Mouse (Mus musculus) MEL (cell line): ENCODE results near the gene Gal3st3. TPM values are rescaled to one million over a fixed set of nuclear protein-coding genes. Genes with fewer than 3 reads are reported as not detected.
A peak's percentile ranks its signal among the peaks of the same experiment; 100 is the strongest.
"Not testable (repeated sequence)": the region's sequence is repeated elsewhere in the genome, so short reads cannot be mapped to it uniquely, and the experiment has no call there.

Source experiments
- DNase-seq: peaks from one replicate; pipeline ENCODE4 v3.0.0; 2011; ENCODE audit warnings: low read depth, low spot score
- H3K27ac ChIP-seq: 2 replicates; pipeline ENCODE4 v1.5.1; 2012; ENCODE audit warnings: low read depth, mild to moderate bottlenecking, control low read depth, low read length, moderate library complexity; ENCODE audit not compliant: control insufficient read depth
- H3K27me3 ChIP-seq, 2 experiments: fragments of 150-350 bp in 1 of 2; sonication (generic) in 1 of 2; 2 replicates each; pipeline ENCODE4 v1.6.1; 2012; ENCODE audit warnings: low read length in 2 of 2, mild to moderate bottlenecking in 2 of 2, improper control_type of control experiment in 1 of 2, moderate library complexity in 1 of 2; ENCODE audit not compliant: insufficient read depth in 2 of 2, control insufficient read depth in 1 of 2
- H3K36me3 ChIP-seq, 2 experiments: 2 replicates each; pipeline ENCODE4 v1.6.1; 2012 to 2014; ENCODE audit warnings: low read length in 2 of 2, improper control_type of control experiment in 1 of 2, inconsistent platforms in 1 of 2, mild to moderate bottlenecking in 1 of 2; ENCODE audit not compliant: insufficient read depth in 2 of 2, control insufficient read depth in 1 of 2
- H3K4me1 ChIP-seq, 2 experiments: fragments of 150-350 bp in 1 of 2; sonication (generic) in 1 of 2; 2 replicates each; pipeline ENCODE4 v1.6.1; 2012; ENCODE audit warnings: low read length in 2 of 2, improper control_type of control experiment in 1 of 2, mild to moderate bottlenecking in 1 of 2; ENCODE audit not compliant: insufficient read depth in 2 of 2, control insufficient read depth in 1 of 2
- H3K4me3 ChIP-seq, 2 experiments: fragments of 150-350 bp in 1 of 2; sonication (generic) in 1 of 2; 2 replicates each; pipeline ENCODE4 v1.5.1; 2012; ENCODE audit warnings: low read depth in 2 of 2, low read length in 2 of 2, mild to moderate bottlenecking in 2 of 2, moderate library complexity in 2 of 2, control low read depth in 1 of 2, improper control_type of control experiment in 1 of 2; ENCODE audit not compliant: control insufficient read depth in 1 of 2, insufficient read depth in 1 of 2
- H3K79me2 ChIP-seq: 2 replicates; pipeline ENCODE4 v1.6.1; 2012; ENCODE audit warnings: mild to moderate bottlenecking, low read length, moderate library complexity; ENCODE audit not compliant: control insufficient read depth, poor library complexity, insufficient read depth
- H3K9ac ChIP-seq: 2 replicates; pipeline ENCODE4 v1.6.1; 2012; ENCODE audit warnings: low read depth, mild to moderate bottlenecking, control low read depth, low read length, moderate library complexity; ENCODE audit not compliant: control insufficient read depth, poor library complexity, severe bottlenecking
- H3K9me3 ChIP-seq: fragments of 150-350 bp; sonication (generic); replicated peaks from 2 replicates; pipeline ENCODE4 v1.6.1; 2012; ENCODE audit warnings: mild to moderate bottlenecking, low read length, improper control_type of control experiment, moderate library complexity; ENCODE audit not compliant: insufficient read depth
- CHD1 ChIP-seq: IDR thresholded peaks from 2 replicates; pipeline ENCODE4 v1.6.1; 2012; ENCODE audit warnings: low read depth, mild to moderate bottlenecking, inconsistent platforms, low read length, improper control_type of control experiment
- CTCF ChIP-seq, 3 experiments: IDR thresholded peaks in 2 of 3; conservative IDR thresholded peaks in 1 of 3; 2 replicates each; pipeline ENCODE4 v1.5.1; 2011 to 2012; ENCODE audit warnings: low read length in 3 of 3, low read depth in 2 of 3, mild to moderate bottlenecking in 2 of 3, improper control_type of control experiment in 1 of 3, inconsistent platforms in 1 of 3, mixed read lengths in 1 of 3, moderate library complexity in 1 of 3; ENCODE audit not compliant: control insufficient read depth in 1 of 3, insufficient read depth in 1 of 3, poor library complexity in 1 of 3, severe bottlenecking in 1 of 3
- ELF1 ChIP-seq: IDR thresholded peaks from 2 replicates; pipeline ENCODE4 v1.6.1; 2014; ENCODE audit warnings: low read depth, mild to moderate bottlenecking, inconsistent platforms, low read length, improper control_type of control experiment, moderate library complexity
- EP300 ChIP-seq, 2 experiments: IDR thresholded peaks; 2 replicates each; pipeline ENCODE4 v1.6.1; 2011; ENCODE audit warnings: improper control_type of control experiment in 2 of 2, low read length in 2 of 2, low read depth in 1 of 2, mild to moderate bottlenecking in 1 of 2
- GABPA ChIP-seq: IDR thresholded peaks from 2 replicates; pipeline ENCODE4 v1.6.1; 2012; ENCODE audit warnings: low read depth, mild to moderate bottlenecking, inconsistent platforms, low read length, improper control_type of control experiment, moderate library complexity
- HCFC1 ChIP-seq: IDR thresholded peaks from 2 replicates; pipeline ENCODE4 v1.6.1; 2012; ENCODE audit warnings: low read depth, mild to moderate bottlenecking, inconsistent platforms, low read length, improper control_type of control experiment, moderate library complexity
- JUND ChIP-seq: IDR thresholded peaks from 2 replicates; pipeline ENCODE4 v1.6.1; 2011; ENCODE audit warnings: low read depth, mild to moderate bottlenecking, improper control_type of control experiment, low read length
- KAT2A ChIP-seq: conservative IDR thresholded peaks from 2 replicates; pipeline ENCODE4 v1.6.1; 2012; ENCODE audit warnings: low read depth, low read length, improper control_type of control experiment, inconsistent platforms
- MAX ChIP-seq: IDR thresholded peaks from 2 replicates; pipeline ENCODE4 v1.6.1; 2011; ENCODE audit warnings: low read length, improper control_type of control experiment
- MYC ChIP-seq: IDR thresholded peaks from 2 replicates; pipeline ENCODE4 v1.6.1; 2011; ENCODE audit warnings: low read depth, mild to moderate bottlenecking, low read length, improper control_type of control experiment, moderate library complexity
- NRF1 ChIP-seq: IDR thresholded peaks from 2 replicates; pipeline ENCODE4 v1.6.1; 2014; ENCODE audit warnings: low read depth, mild to moderate bottlenecking, inconsistent platforms, low read length, improper control_type of control experiment, moderate library complexity; ENCODE audit not compliant: poor library complexity, insufficient read depth, severe bottlenecking
- POLR2A ChIP-seq, 2 experiments: IDR thresholded peaks; 2 replicates each; pipeline ENCODE4 v1.6.1; 2011 to 2012; ENCODE audit warnings: low read length in 2 of 2, mild to moderate bottlenecking in 2 of 2, control low read depth in 1 of 2, improper control_type of control experiment in 1 of 2, low read depth in 1 of 2, moderate library complexity in 1 of 2; ENCODE audit not compliant: control insufficient read depth in 1 of 2, insufficient read depth in 1 of 2, poor library complexity in 1 of 2
- POLR2AphosphoS5 ChIP-seq: IDR thresholded peaks from 2 replicates; pipeline ENCODE4 v1.6.1; 2012; ENCODE audit warnings: low read depth, borderline replicate concordance, mild to moderate bottlenecking, inconsistent platforms, low read length, moderate library complexity, mixed read lengths
- RAD21 ChIP-seq: IDR thresholded peaks from 2 replicates; pipeline ENCODE4 v1.6.1; 2011; ENCODE audit warnings: mild to moderate bottlenecking, low read depth, low read length, improper control_type of control experiment
- SIN3A ChIP-seq: IDR thresholded peaks from 2 replicates; pipeline ENCODE4 v1.6.1; 2012; ENCODE audit warnings: low read length, improper control_type of control experiment, inconsistent platforms
- TBP ChIP-seq: IDR thresholded peaks from 2 replicates; pipeline ENCODE4 v1.8.0; 2011; ENCODE audit warnings: low read depth, low read length, improper control_type of control experiment
- TCF12 ChIP-seq: IDR thresholded peaks from 2 replicates; pipeline ENCODE4 v1.6.1; 2014; ENCODE audit warnings: low read depth, mild to moderate bottlenecking, inconsistent platforms, low read length, improper control_type of control experiment, moderate library complexity
- UBTF ChIP-seq: IDR thresholded peaks from 2 replicates; pipeline ENCODE4 v1.6.1; 2012; ENCODE audit warnings: low read depth, mild to moderate bottlenecking, inconsistent platforms, low read length, improper control_type of control experiment, moderate library complexity, borderline replicate concordance; ENCODE audit not compliant: insufficient read depth
- USF1 ChIP-seq: IDR thresholded peaks from 2 replicates; pipeline ENCODE4 v1.6.1; 2014; ENCODE audit warnings: low read depth, mild to moderate bottlenecking, inconsistent platforms, low read length, improper control_type of control experiment, moderate library complexity
- USF2 ChIP-seq, 2 experiments: IDR thresholded peaks; 2 replicates each; pipeline ENCODE4 v1.6.1; 2011 to 2012; ENCODE audit warnings: improper control_type of control experiment in 2 of 2, low read length in 2 of 2, borderline replicate concordance in 1 of 2, inconsistent platforms in 1 of 2, low read depth in 1 of 2, mild to moderate bottlenecking in 1 of 2; ENCODE audit not compliant: insufficient read depth in 1 of 2
- ZMIZ1 ChIP-seq: IDR thresholded peaks from 2 replicates; pipeline ENCODE4 v1.6.1; 2012; ENCODE audit warnings: low read depth, mild to moderate bottlenecking, inconsistent platforms, low read length, improper control_type of control experiment, moderate library complexity
- ZNF384 ChIP-seq: IDR thresholded peaks from 2 replicates; pipeline ENCODE4 v1.6.1; 2012; ENCODE audit warnings: low read depth, mild to moderate bottlenecking, inconsistent platforms, low read length, improper control_type of control experiment
- polyA plus RNA-seq, 2 experiments: library from polyadenylated mRNA; stranded (reverse) in 1 of 2; unstranded in 1 of 2; fragments of >175 nt in 1 of 2; fragments of >200 nt in 1 of 2; gene quantifications; 2 replicates each; pipeline versions ENCODE4 v1.2.1 to v1.2.4; 2012; ENCODE audit warnings: low replicate concordance in 2 of 2, low read depth in 1 of 2; ENCODE audit not compliant: insufficient read length in 2 of 2, insufficient read depth in 1 of 2, missing spikeins in 1 of 2
- total RNA-seq: library from RNA; depleted of rRNA; stranded (reverse); fragments of 300-350 nt; gene quantifications from 2 replicates; pipeline ENCODE4 v1.2.3, GENCODE M21; 2012

Gene Gal3st3
- total and polyA plus RNA-seq, 3 experiments, result 0.04 TPM; not detected in 2

DNA sequence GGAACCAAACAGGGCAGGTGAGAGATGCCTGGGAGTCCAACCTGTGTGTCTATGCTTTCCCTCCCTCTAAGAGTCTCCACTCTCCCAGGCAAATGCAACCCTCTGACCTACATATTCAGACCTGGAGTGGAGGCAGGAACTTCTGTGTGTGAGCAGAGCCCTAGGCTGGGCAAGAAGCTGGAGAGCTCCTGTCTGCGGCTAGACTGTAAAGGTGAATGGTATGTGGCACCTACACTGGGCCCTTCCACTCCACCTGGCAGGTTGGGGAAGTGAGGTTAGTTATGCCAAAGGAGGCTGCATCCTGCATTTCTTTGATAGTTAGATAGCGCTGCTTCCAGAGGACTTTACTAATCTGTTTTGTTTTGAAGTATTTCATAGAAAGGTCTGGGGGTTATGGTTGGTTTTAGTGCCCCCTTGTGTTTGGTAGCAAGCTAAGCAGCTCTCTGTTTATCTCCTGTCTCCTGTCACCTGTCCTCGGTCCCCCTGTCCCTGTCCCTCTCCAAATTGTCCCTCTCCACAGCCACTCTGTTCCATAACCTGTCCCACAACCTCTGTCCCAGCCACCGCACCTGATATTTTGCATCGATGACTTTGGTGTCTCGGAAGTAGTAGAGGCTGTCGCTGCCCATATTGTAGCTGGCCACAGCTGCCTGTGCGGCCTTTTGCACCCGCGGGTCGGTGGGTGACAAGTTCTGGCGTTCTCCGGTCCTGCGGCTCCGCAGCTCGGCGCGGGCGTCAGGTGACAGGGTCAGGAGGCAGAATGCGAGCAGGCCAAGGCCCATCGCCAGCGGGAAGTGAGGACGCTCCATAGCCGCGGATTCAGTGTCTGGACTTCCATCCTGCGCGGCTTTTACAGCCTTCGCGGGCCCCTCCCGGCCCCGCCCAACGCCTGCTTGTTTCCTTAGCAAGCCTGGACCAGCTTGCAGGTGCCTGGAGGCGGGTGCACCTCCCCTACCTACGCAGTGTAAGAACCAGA is 50.7 kb downstream of the Gal3st3 start (continued):
- no peak for TF ChIP-seq HCFC1
- TF ChIP-seq UBTF, result no peak
- TF ChIP-seq SIN3A, result 0 out of 2 replicates have a peak, but pooled peaks have one; percentile 18

- peak within 1 kb of the TSS; percentile 46 to 57 for H3K4me3 ChIP-seq
- H3K27ac ChIP-seq, DNase-seq, H3K9me3 ChIP-seq, H3K36me3 ChIP-seq, H3K4me1 ChIP-seq, H3K79me2 ChIP-seq, H3K27me3 ChIP-seq: not testable (repeated sequence)
- peak within 1 kb of the TSS; percentile 42 for H3K9ac ChIP-seq
These were observed 51.4 kb downstream of the Gal3st3 start, which contains the start of gene Cst6 for GRCm38 (mm10) chr19:5349502-5349873. Gene Cst6 (minus strand): TSS chr19:5349574.

DNA sequence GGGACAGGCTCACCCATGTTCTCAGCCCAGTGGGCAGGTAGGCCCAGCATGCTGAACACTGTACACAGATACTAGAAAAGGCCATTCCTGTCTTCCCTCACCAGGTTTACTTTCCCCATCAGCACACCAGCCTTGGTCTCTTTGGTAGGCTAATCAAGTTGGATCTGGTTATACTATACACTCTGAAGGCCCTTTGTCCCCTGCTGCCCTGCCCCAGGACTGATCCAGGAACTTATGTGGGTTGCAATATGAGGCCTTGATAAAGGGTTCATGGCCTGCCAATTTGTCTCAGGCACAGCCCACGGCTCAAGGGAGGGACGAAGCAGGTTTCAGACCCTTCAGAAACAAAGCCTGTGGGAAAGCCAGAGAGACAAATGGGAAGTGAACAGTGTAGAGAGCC is 55.5 kb downstream of the Gal3st3 start:
- TF ChIP-seq TBP, result no peak
- no peak for TF ChIP-seq KAT2A
- no peak for TF ChIP-seq CHD1
- TF ChIP-seq RAD21, result no peak
- TF ChIP-seq MYC, result no peak
- TF ChIP-seq NRF1, result no peak
- no peak for TF ChIP-seq USF1
- TF ChIP-seq HCFC1, result no peak
- no peak for TF ChIP-seq GABPA
- no peak for TF ChIP-seq ZMIZ1
- no peak for TF ChIP-seq TCF12
- TF ChIP-seq EP300 (IDR thresholded peaks at IDR 0.05; ENCODE audit: low read depth in 1 of 2, low read length in 2 of 2), result no peak
- no peak for TF ChIP-seq JUND
- TF ChIP-seq POLR2A (IDR thresholded peaks at IDR 0.05; ENCODE audit: control insufficient read depth in 1 of 2, insufficient read depth in 1 of 2, low read depth in 1 of 2, low read length in 2 of 2, poor library complexity in 1 of 2), result no peak
- no peak for TF ChIP-seq CTCF (IDR thresholded peaks at IDR 0.05 in 2 of 3, conservative IDR thresholded peaks at IDR 0.05 in 1 of 3; ENCODE audit: control insufficient read depth in 1 of 3, insufficient read depth in 1 of 3, low read depth in 2 of 3, low read length in 3 of 3, poor library complexity in 1 of 3, severe bottlenecking in 1 of 3)
- no peak for TF ChIP-seq ELF1
- TF ChIP-seq ZNF384, result no peak
- no peak for TF ChIP-seq USF2 (IDR thresholded peaks at IDR 0.05; ENCODE audit: borderline replicate concordance in 1 of 2, insufficient read depth in 1 of 2, low read depth in 1 of 2, low read length in 2 of 2)
- TF ChIP-seq POLR2AphosphoS5, result no peak
- TF ChIP-seq MAX, result no peak
- H3K27ac ChIP-seq, result no peak overlapping the region
- peaks cover 3 to 7% of the 10 kb centered on the region in 2 experiments for H3K4me1 ChIP-seq
- H3K79me2 ChIP-seq, result no peaks in the 10 kb centered on the region
- H3K9me3 ChIP-seq, result no peaks in the 10 kb centered on the region
- no peak for DNase-seq
- no peak overlapping the region for H3K4me3 ChIP-seq
- H3K9ac ChIP-seq, result no peak overlapping the region
- peaks cover 0 to 3% of the 10 kb centered on the region in 2 experiments; a peak in 2 of 4 replicates for H3K36me3 ChIP-seq
- peaks cover 0 to 3% of the 10 kb centered on the region in 2 experiments; a peak in 2 of 4 replicates for H3K27me3 ChIP-seq
